Mouse (Mus musculus): ENCODE results near the gene Rpusd3.

Gene Rpusd3

GRCm38 (mm10) chr6:113419199-113419587, at the start of gene Rpusd3:
Gene Rpusd3, minus strand, starts transcription at chr6:113419340.
- DNase-seq: peak; percentile 99 to 100

- DNase-seq: no peak
Measured at GRCm38 (mm10) chr6:113468512-113468911, 49.4 kb upstream of the Rpusd3 start.

DNA sequence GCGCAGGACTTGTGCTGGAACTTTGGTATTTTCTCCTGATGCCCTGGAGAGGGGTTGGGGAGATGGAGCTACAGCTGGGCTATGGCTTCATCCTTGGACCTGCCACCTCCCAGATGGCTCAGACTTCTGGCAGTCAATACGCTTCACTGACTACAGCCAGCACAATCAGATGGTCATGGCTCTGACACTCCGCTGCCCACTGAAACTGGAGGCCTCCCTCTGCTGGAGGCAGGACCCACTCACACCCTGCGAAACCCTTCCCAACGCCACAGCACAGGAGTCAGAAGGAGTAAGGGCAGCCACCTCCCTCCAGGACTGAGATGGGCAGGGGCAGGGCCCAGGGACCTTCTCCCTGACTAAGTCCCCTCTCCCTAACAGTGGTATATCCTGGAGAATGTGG, 46.5 kb upstream of the Rpusd3 start:
- peak in 1 of 2 experiments; percentile 32 for DNase-seq

DNA sequence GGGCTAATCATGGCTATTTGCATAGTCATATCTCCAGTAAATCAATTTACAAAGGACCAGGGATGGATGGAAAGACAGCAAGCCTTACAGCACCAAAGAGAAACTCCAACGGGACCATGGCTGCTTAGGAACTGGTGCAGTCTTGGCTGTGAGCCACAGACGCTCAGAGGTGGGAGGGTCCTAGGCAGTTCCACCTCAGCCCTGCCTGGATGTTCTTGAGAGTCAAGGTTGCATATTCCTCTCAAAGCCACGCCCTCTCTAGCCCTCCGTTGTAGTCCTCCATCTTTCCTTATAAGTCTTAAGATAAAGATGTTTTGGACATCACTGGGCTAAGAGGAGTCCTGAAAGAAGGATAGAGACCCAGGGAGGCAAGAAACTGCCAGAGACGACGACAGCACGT, 44.9 kb upstream of the Rpusd3 start:
- DNase-seq: no peak

GRCm38 (mm10) chr6:113458635-113459034, 39.5 kb upstream of the Rpusd3 start:
- peak; percentile 46 to 57 for DNase-seq

- DNase-seq: no peak
Measured at GRCm38 (mm10) chr6:113457952-113458534, 38.9 kb upstream of the Rpusd3 start, which contains the start of gene Il17re. Gene Il17re, plus strand, starts transcription at chr6:113458484.

DNA sequence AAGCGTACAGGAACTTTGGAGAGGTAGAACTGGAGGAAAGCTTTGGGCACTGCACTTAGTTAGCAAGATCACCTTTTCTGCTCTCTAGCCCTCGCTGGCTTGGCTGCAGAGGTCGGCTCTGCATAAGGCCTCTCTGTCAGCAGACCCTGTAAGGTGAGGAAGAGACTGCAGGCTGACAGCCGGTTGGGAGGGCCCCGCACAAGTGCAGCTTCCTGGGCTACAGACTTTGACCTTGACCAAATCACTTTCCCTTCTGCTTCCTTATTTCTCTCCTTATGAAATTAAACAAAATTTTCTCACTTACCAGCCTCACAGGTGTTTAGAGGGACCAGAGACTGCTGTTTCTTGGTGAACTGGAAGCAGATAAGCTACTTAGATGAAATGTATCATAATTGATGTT, 35.9 kb upstream of the Rpusd3 start:
- no peak for DNase-seq

DNA sequence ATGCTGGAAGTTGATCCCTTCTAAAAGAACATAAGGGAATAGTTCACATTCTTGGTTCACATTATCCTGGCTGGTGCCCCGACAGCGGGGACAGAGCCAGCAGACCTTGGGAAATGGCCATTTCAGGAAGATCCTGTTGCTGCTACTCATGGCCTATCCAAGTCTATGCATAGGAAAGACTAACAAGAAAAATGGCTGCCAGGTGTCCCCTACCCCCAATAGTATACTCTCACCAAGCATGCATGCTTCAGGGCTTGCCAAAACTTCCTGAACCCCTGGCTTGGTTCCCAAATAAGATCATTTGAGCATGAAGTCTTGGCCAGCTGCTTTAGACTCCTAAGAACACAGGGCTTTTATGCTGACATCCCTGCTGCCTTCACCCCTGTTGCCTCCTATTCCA, 32.7 kb upstream of the Rpusd3 start:
- no peak for DNase-seq

- DNase-seq: peak; percentile 28 to 36
Measured at GRCm38 (mm10) chr6:113447639-113448038, 28.5 kb upstream of the Rpusd3 start.

GRCm38 (mm10) chr6:113444207-113444965, 25.2 kb upstream of the Rpusd3 start:
- no peak for DNase-seq

DNA sequence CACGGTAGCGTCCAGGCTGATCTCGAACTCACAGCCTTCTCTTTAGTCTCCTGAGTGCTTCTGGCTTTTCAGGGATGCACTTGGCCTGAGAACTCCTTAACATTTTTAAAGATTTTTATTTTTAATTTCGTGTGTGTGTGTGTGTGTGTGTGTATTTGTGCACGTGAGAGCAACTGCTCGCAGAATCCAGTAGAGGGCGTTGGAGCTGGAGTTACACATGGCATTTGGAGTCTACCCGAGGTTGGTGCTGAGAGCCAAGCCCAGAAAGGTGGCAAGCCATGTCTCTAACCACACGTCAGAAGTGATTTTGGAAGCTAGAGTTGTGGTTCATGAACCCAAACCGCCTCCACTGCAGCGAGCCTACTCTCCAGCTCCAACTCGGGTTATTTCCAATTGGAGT, 24.0 kb upstream of the Rpusd3 start:
- DNase-seq: no peak

- peak; percentile 91 to 92 for DNase-seq
Measured at GRCm38 (mm10) chr6:113442442-113443090, 23.4 kb upstream of the Rpusd3 start, which contains the start of gene Jagn1. Gene Jagn1, plus strand, starts transcription at chr6:113442569.

DNA sequence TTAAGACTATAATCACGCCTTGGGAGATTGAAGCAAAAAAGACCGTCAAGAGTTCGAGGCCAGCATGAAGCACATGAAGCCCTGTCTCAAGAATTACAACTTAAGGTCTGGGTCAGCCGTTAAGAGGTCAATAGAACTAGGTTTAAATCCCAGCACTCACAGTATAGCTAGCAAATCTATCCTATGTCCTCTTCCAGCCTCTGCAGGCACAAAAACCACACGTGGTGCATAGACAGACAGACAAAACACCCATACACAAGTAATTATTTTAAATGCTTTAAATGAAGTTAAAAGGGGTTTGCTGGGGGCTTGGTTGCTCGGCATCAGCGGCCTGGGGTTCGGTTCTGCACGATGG, 22.9 kb upstream of the Rpusd3 start:
- DNase-seq: no peak

- peak; percentile 79 to 82 for DNase-seq
Measured at GRCm38 (mm10) chr6:113441147-113441680, 22.1 kb upstream of the Rpusd3 start.

DNA sequence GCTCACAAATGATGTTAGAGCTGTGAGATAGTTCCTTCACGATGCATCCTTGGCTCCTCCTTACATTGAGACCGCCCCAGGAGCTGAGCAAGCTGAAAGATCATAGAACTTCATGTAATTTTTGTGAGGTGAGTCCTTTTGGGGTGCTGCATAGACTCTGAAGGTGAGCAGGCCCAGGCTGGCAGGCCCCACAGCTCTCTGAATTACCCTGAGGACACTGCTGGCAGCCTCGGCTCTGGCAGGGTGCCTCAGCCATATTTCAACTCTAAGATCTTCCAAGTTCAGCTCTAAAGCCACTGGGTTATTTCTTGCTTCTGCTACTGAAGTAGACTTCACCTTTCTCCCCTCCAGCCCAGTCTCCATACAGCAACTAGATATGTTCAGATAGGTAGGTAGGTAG, 21.5 kb upstream of the Rpusd3 start:
- no peak for DNase-seq

GRCm38 (mm10) chr6:113438721-113439430, 19.7 kb upstream of the Rpusd3 start:
- DNase-seq: no peak

GRCm38 (mm10) chr6:113437135-113437534, 18.0 kb upstream of the Rpusd3 start:
- DNase-seq: no peak

DNA sequence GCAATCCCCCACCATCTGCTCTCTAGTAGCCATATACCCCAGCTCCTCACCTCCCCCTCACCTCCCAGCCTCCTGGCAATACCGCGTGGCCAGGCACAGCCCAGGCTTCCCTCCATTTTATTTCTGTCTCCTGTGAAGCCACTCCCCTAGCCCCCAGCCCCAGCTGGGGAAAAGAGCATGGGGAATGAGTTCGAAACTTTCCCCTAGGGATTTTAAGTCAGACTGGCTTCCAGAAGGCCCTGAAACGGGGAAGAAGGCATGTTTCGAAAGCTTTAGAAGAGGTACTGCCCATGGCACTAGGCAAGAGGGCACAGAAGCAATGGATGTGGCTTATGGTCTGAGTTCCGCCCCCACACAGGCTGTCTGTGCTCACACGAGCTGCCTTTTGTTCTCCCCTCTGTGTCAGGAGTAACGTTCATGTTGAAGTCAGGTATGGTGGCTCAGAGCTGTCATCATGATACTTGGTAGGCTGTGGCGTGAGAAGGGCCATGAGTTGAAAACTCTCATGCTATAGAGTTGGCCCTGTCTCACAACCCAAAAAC, 16.6 kb upstream of the Rpusd3 start, which contains the start of gene Cidec:
Cidec (minus strand) TSS at position 97 of the 542 bp plus-strand sequence.
- DNase-seq: no peak

DNA sequence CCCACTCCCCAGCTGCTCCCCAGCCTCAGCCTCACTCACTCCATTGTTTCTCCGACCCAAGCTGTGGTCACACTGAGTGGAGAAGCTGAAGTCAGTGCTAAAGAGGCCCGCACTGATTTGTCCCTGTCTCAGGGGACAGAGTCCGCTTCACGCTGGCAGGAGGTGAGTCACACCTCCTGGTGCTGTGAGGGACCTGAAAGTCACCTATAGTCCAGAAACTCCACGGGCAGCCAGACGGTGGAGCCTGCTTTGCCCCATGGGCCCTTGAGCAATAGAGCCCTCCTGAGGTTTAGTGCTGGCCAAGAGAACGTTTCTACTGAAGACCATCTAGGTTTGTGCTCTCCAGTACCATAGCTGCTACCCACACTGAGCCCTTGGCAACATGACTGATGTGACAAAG, 15.6 kb upstream of the Rpusd3 start:
- DNase-seq: no peak

DNA sequence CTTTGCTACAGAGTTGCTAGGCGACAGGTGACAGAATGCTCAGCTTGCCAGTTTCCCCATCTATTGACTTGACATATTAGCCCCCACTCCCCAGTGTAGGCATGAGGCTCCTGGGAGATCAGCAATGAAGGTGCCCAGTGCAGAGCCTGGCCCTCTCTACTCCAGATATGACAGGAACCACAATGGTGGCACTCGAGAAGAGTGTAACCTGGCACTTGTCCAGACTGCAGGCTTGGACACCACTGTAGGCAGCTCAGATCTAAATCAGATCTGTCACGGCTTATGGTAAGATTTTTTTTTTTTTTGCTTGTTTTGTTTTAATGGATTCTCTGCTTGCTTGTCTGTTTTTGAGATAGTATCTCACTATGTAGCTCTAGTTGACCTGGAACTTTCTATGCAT, 14.5 kb upstream of the Rpusd3 start:
- no peak for DNase-seq

- DNase-seq: no peak
Measured at GRCm38 (mm10) chr6:113431801-113432200, 12.7 kb upstream of the Rpusd3 start.

DNA sequence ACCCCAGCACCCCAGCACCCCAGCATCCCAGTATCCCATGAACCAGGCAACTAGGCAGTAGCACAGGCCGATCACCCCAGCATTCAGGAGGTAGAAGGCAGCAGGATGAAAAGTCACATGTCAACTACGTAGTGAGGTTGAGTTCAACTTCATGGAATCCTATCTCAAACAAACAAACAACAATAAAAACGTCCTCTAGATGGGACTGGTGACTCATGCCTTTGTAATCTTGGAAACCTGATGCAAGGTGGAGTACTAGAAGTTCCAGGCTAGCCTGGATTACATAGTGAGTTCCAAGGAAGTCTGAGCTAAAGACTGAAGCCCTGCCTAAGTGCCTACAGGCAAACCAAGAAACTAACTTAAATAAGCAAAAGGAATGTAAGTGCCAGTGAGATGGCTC, 11.7 kb upstream of the Rpusd3 start:
- DNase-seq: no peak

- no peak for DNase-seq
Measured at GRCm38 (mm10) chr6:113429965-113430364, 10.8 kb upstream of the Rpusd3 start.

All from cerebellum, adult 18-20 months (tissue).